Mouse (Mus musculus): ENCODE measurements around the gene Usp54. TPM values are rescaled to one million over a fixed set of nuclear protein-coding genes. Genes with fewer than 3 reads are reported as not detected.

Gene Usp54
- polyA plus RNA-seq (2014; fragmentation: Nextera tagmentation; extraction: Ambion mirVana) = 12.6 and 14.4 TPM in 2 replicates

DNA sequence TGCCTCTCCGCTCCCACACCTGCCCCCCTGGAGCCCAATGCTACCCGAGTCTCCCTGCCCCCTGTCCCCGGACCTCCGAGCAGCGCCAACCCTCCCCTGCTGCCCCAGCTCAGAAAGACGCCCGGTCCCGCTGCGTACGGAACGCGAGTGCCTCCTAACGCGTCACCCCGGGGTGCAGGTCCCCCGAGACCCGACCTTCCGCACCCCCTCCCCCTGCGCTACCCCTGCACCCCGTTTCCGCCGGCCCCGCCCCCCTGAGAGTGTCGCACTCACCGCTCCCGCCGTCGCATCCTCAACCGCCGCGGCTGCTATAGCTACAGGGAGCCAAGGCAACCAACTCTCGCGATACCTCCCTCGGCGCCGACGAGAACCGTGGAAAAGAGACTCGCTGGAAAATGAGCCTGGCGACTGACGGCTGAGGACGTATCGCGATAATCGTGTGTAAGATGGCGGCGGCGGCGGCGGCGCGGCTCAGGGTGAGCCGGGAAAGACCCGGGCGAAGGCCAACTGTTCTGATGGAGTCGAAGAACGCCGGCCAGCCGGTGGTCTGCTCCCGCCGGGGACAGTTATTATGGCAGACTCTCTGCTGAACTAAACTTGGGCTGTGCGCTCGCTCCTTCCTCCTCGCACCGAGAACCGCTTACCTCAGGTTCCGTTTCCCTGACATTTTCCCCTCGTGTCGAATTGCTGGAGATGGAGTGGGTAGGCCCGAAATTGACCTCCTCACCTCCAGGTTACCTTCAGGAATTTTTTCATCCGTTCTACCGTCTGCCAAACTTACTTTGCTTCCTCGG, at the start of gene Usp54:
Gene Usp54 (minus strand): TSS at position 420 of the 794 bp plus-strand sequence.
- Histone ChIP-seq H3K9me3 (replicated peaks; ENCODE audit: control insufficient read depth, low read length) (no peaks in the 10 kb centered on the region), H3K4me3 (ENCODE audit: low read depth, low read length) (peak within 1 kb of the TSS; percentile 77), H3K27ac (replicated peaks; ENCODE audit: low read depth, low read length) (peak within 1 kb of the TSS; percentile 90), H3K36me3 (replicated peaks; ENCODE audit: control insufficient read depth, insufficient read depth, low read depth, low read length) (no peaks in the 10 kb centered on the region), H3K4me2 (ENCODE audit: low read depth, low read length) (peak within 1 kb of the TSS; percentile 71), H3K9ac (replicated peaks; ENCODE audit: low read length) (peak within 1 kb of the TSS; percentile 96), H3K27me3 (ENCODE audit: control insufficient read depth, insufficient read depth, low read length) (no peaks in the 10 kb centered on the region), H3K4me1 (ENCODE audit: control insufficient read depth, insufficient read depth, low read length) (no peaks in the 10 kb centered on the region)
- ATAC-seq (replicated peaks; ENCODE audit: insufficient number of reproducible peaks, low FRiP score, low TSS enrichment, low read depth) = peak; percentile 92
- WGBS = under 1% methylated on average over 73 of the region's 73 CpGs
- peak; percentile 99 for DNase-seq (ENCODE audit: low spot score)

DNA sequence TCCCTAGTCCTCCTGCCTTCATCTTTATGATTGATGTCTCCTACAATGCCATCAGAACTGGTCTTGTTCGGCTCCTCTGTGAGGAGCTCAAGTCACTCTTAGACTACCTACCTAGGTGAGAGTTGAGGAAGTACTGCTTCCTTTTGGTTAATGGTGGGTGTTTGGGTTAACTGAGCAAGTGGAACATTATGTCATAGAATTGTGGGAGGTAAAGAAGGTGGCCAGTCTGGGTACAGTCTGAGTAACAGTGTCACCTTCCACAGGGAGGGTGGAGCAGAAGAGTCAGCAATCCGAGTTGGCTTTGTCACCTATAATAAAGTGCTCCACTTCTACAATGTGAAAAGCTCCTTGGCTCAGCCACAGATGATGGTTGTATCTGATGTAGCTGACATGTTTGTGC, 48.1 kb upstream of the Usp54 start:
- ATAC-seq (replicated peaks; ENCODE audit: insufficient number of reproducible peaks, low FRiP score, low TSS enrichment, low read depth) (no peak), DNase-seq (ENCODE audit: low spot score) (no peak)
- no peaks in the 10 kb centered on the region for H3K9me3 ChIP-seq (replicated peaks; ENCODE audit: control insufficient read depth, low read length)
- no peak overlapping the region for H3K4me3 ChIP-seq (ENCODE audit: low read depth, low read length)
- H3K4me2 ChIP-seq (ENCODE audit: low read depth, low read length) = no peak overlapping the region
- no peaks in the 10 kb centered on the region for H3K27me3 ChIP-seq (ENCODE audit: control insufficient read depth, insufficient read depth, low read length)
- no peak overlapping the region for H3K9ac ChIP-seq (replicated peaks; ENCODE audit: low read length)
- 91% methylated on average over 2 of the region's 2 CpGs for WGBS
- no peak overlapping the region for H3K27ac ChIP-seq (replicated peaks; ENCODE audit: low read depth, low read length)
- no peaks in the 10 kb centered on the region for H3K4me1 ChIP-seq (ENCODE audit: control insufficient read depth, insufficient read depth, low read length)
- H3K36me3 ChIP-seq (replicated peaks; ENCODE audit: control insufficient read depth, insufficient read depth, low read depth, low read length) = peaks cover 18% of the 10 kb centered on the region

DNA sequence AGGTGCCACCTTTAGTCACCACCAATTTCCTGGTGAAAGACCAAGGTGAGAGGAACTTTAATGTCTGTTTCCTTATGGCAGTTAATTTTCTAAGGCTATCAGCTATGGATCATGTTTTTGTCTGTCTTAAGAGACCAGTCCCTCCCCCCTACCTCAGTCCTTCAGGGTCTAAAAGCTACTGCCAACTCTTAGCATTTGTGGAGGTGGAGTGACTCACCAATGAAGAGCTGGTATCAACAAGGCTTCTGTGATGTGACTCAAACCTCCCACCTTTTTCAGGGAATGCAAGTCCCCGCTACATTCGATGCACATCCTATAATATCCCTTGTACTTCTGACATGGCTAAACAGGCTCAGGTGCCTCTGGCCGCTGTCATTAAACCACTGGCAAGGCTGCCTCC, 45.7 kb upstream of the Usp54 start:
- WGBS = 98% methylated on average over 3 of the region's 3 CpGs
- no peak for DNase-seq (ENCODE audit: low spot score)
- peaks cover 22% of the 10 kb centered on the region for H3K36me3 ChIP-seq (replicated peaks; ENCODE audit: control insufficient read depth, insufficient read depth, low read depth, low read length)

GRCm38 (mm10) chr14:20682498-20682897, 41.6 kb upstream of the Usp54 start:
- Histone ChIP-seq H3K9ac (replicated peaks; ENCODE audit: low read length) (no peak overlapping the region), H3K27me3 (ENCODE audit: control insufficient read depth, insufficient read depth, low read length) (no peaks in the 10 kb centered on the region), H3K4me3 (ENCODE audit: low read depth, low read length) (no peak overlapping the region), H3K27ac (replicated peaks; ENCODE audit: low read depth, low read length) (no peak overlapping the region), H3K4me1 (ENCODE audit: control insufficient read depth, insufficient read depth, low read length) (no peaks in the 10 kb centered on the region), H3K36me3 (replicated peaks; ENCODE audit: control insufficient read depth, insufficient read depth, low read depth, low read length) (peaks cover 14% of the 10 kb centered on the region), H3K4me2 (ENCODE audit: low read depth, low read length) (no peak overlapping the region), H3K9me3 (replicated peaks; ENCODE audit: control insufficient read depth, low read length) (no peaks in the 10 kb centered on the region)
- 81% methylated on average over 3 of the region's 3 CpGs for WGBS
- no peak for DNase-seq (ENCODE audit: low spot score)
- no peak for ATAC-seq (replicated peaks; ENCODE audit: insufficient number of reproducible peaks, low FRiP score, low TSS enrichment, low read depth)

More for the DNA sequence above, 45.7 kb upstream of the Usp54 start:
- Histone ChIP-seq H3K4me2 (ENCODE audit: low read depth, low read length) (no peak overlapping the region), H3K27me3 (ENCODE audit: control insufficient read depth, insufficient read depth, low read length) (no peaks in the 10 kb centered on the region), H3K9me3 (replicated peaks; ENCODE audit: control insufficient read depth, low read length) (no peaks in the 10 kb centered on the region), H3K4me3 (ENCODE audit: low read depth, low read length) (no peak overlapping the region), H3K27ac (replicated peaks; ENCODE audit: low read depth, low read length) (no peak overlapping the region), H3K4me1 (ENCODE audit: control insufficient read depth, insufficient read depth, low read length) (no peaks in the 10 kb centered on the region), H3K9ac (replicated peaks; ENCODE audit: low read length) (no peak overlapping the region)
- no peak for ATAC-seq (replicated peaks; ENCODE audit: insufficient number of reproducible peaks, low FRiP score, low TSS enrichment, low read depth)

GRCm38 (mm10) chr14:20681742-20682141, 40.9 kb upstream of the Usp54 start:
- Histone ChIP-seq H3K4me2 (ENCODE audit: low read depth, low read length) (no peak overlapping the region), H3K27me3 (ENCODE audit: control insufficient read depth, insufficient read depth, low read length) (no peaks in the 10 kb centered on the region), H3K9ac (replicated peaks; ENCODE audit: low read length) (no peak overlapping the region), H3K4me3 (ENCODE audit: low read depth, low read length) (no peak overlapping the region), H3K27ac (replicated peaks; ENCODE audit: low read depth, low read length) (no peak overlapping the region), H3K9me3 (replicated peaks; ENCODE audit: control insufficient read depth, low read length) (no peaks in the 10 kb centered on the region), H3K4me1 (ENCODE audit: control insufficient read depth, insufficient read depth, low read length) (no peaks in the 10 kb centered on the region), H3K36me3 (replicated peaks; ENCODE audit: control insufficient read depth, insufficient read depth, low read depth, low read length) (peaks cover 16% of the 10 kb centered on the region)
- DNase-seq (ENCODE audit: low spot score) = no peak
- ATAC-seq (replicated peaks; ENCODE audit: insufficient number of reproducible peaks, low FRiP score, low TSS enrichment, low read depth) = no peak
- WGBS = 94% methylated on average over 2 of the region's 2 CpGs

DNA sequence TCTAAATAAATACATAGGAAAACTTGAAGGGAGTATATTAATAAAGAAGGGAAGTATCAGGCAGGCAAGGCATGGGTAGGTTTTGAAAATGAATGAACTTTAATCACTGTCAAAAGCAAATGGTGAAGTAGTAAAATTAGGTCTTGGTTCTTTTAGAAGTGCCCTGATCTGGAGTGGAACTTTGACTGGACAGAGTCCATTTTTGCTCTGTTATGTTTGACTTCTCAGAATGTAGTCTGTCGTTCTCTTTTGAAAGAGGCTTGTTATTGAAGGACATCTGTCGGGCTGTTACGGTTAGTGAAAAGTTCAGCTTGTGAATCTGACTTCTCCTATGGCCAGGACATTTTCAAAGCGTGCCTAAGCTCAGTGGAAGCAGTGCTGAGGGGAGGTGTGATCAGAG, 37.0 kb upstream of the Usp54 start:
- H3K9me3 ChIP-seq (replicated peaks; ENCODE audit: control insufficient read depth, low read length) = no peaks in the 10 kb centered on the region
- H3K27me3 ChIP-seq (ENCODE audit: control insufficient read depth, insufficient read depth, low read length) = no peaks in the 10 kb centered on the region
- DNase-seq (ENCODE audit: low spot score) = no peak
- no peak overlapping the region for H3K4me2 ChIP-seq (ENCODE audit: low read depth, low read length)
- H3K4me1 ChIP-seq (ENCODE audit: control insufficient read depth, insufficient read depth, low read length) = no peaks in the 10 kb centered on the region
- no peak overlapping the region for H3K27ac ChIP-seq (replicated peaks; ENCODE audit: low read depth, low read length)
- no peak overlapping the region for H3K4me3 ChIP-seq (ENCODE audit: low read depth, low read length)
- no peak for ATAC-seq (replicated peaks; ENCODE audit: insufficient number of reproducible peaks, low FRiP score, low TSS enrichment, low read depth)
- H3K9ac ChIP-seq (replicated peaks; ENCODE audit: low read length) = no peak overlapping the region
- H3K36me3 ChIP-seq (replicated peaks; ENCODE audit: control insufficient read depth, insufficient read depth, low read depth, low read length) = peaks cover 10% of the 10 kb centered on the region
- whole genome bisulfite sequencing = 94% methylated on average over 4 of the region's 4 CpGs

DNA sequence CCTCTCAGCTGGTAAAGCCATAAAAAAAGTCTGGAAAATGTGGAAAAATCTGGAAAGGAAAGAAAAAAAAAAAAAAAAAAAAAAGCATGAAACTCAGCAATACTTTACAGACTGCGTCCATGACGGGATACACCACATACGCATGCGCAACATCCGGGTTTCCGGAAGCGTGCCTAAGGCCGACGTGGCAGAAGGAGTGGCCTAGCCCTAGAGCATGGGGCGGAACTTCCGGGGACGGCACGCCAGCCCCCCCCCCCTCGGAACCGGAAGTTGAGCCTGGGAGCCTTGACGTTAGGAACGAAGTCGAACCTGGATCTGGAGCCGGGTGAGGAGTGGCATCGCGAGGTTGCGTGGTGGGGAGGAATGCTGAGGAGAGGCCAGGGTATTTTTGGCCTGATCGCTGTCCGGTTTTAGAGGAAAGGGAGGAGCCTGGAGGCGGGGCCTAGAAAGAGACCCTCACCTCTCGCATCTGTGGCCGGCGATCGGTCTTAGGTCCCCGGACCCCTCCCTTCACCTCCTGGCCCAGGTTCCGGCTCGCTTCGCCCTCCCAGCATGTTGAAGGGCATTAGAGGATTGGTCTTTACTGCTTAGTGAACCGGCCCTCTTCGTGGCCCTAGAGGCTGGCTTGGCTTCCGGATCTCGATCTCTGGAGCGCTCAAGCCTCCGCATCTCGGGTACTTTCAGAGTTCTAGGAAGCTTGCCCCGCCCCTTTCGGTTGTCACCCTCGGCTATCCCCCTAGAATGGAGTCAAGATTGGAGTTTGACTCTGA, 33.4 kb upstream of the Usp54 start, which contains the start of gene Sec24c:
Gene Sec24c (plus strand): TSS at position 245 of the 770 bp plus-strand sequence.
- peak within 1 kb of the TSS; percentile 74 for H3K4me2 ChIP-seq (ENCODE audit: low read depth, low read length)
- ATAC-seq (replicated peaks; ENCODE audit: insufficient number of reproducible peaks, low FRiP score, low TSS enrichment, low read depth) (peak; percentile 95), DNase-seq (ENCODE audit: low spot score) (peak; percentile 100)
- H3K36me3 ChIP-seq (replicated peaks; ENCODE audit: control insufficient read depth, insufficient read depth, low read depth, low read length) = peaks cover 2% of the 10 kb centered on the region; the same call in 1 of the 2 replicates
- peak within 1 kb of the TSS; percentile 80 for H3K9ac ChIP-seq (replicated peaks; ENCODE audit: low read length)
- H3K4me1 ChIP-seq (ENCODE audit: control insufficient read depth, insufficient read depth, low read length) = no peaks in the 10 kb centered on the region
- H3K27me3 ChIP-seq (ENCODE audit: control insufficient read depth, insufficient read depth, low read length) = no peaks in the 10 kb centered on the region
- peak within 1 kb of the TSS; percentile 69 for H3K4me3 ChIP-seq (ENCODE audit: low read depth, low read length)
- peak within 1 kb of the TSS; percentile 80 for H3K27ac ChIP-seq (replicated peaks; ENCODE audit: low read depth, low read length)
- WGBS = under 1% methylated on average over 43 of the region's 43 CpGs
- no peaks in the 10 kb centered on the region for H3K9me3 ChIP-seq (replicated peaks; ENCODE audit: control insufficient read depth, low read length)

DNA sequence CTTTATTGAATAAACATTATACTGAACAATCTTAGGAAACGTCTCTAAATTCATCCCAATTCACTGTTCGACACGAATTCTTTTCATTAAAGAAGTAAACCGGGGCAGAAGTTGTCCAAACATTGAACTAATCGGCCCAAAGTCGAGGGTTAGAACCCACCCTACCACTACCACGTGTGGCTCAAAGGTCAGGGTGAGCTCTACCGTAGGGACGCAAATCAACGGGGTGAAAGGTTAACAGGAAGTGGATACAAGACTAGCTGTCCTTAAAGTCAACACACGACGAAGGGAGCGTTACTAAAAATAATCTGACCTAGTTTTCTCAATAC, 32.8 kb upstream of the Usp54 start:
- no peaks in the 10 kb centered on the region for H3K27me3 ChIP-seq (ENCODE audit: control insufficient read depth, insufficient read depth, low read length)
- DNase-seq (ENCODE audit: low spot score) (no peak), ATAC-seq (replicated peaks; ENCODE audit: insufficient number of reproducible peaks, low FRiP score, low TSS enrichment, low read depth) (peak; percentile 51; the same call in 1 of the 2 replicates)
- H3K9ac ChIP-seq (replicated peaks; ENCODE audit: low read length) = peak overlapping the region; percentile 42
- peak overlapping the region; percentile 16; the same call in 1 of the 2 replicates for H3K27ac ChIP-seq (replicated peaks; ENCODE audit: low read depth, low read length)
- peak overlapping the region; percentile 69 for H3K4me3 ChIP-seq (ENCODE audit: low read depth, low read length)
- no peaks in the 10 kb centered on the region for H3K9me3 ChIP-seq (replicated peaks; ENCODE audit: control insufficient read depth, low read length)
- H3K4me2 ChIP-seq (ENCODE audit: low read depth, low read length) = peak overlapping the region; percentile 37
- no peaks in the 10 kb centered on the region for H3K4me1 ChIP-seq (ENCODE audit: control insufficient read depth, insufficient read depth, low read length)
- H3K36me3 ChIP-seq (replicated peaks; ENCODE audit: control insufficient read depth, insufficient read depth, low read depth, low read length) = peaks cover 2% of the 10 kb centered on the region; the same call in 1 of the 2 replicates
- WGBS = 8% methylated on average over 13 of the region's 13 CpGs
